Mouse (Mus musculus): Measurements from ENCODE around the gene Foxp4. TPM values are rescaled to one million over a fixed set of nuclear protein-coding genes. Genes with fewer than 3 reads are reported as not detected.
A peak's percentile ranks its signal among the peaks of the same experiment; 100 is the strongest.

The Foxp4 gene
- total RNA-seq, 1 experiment from 2014 or later = 13.2 TPM

DNA sequence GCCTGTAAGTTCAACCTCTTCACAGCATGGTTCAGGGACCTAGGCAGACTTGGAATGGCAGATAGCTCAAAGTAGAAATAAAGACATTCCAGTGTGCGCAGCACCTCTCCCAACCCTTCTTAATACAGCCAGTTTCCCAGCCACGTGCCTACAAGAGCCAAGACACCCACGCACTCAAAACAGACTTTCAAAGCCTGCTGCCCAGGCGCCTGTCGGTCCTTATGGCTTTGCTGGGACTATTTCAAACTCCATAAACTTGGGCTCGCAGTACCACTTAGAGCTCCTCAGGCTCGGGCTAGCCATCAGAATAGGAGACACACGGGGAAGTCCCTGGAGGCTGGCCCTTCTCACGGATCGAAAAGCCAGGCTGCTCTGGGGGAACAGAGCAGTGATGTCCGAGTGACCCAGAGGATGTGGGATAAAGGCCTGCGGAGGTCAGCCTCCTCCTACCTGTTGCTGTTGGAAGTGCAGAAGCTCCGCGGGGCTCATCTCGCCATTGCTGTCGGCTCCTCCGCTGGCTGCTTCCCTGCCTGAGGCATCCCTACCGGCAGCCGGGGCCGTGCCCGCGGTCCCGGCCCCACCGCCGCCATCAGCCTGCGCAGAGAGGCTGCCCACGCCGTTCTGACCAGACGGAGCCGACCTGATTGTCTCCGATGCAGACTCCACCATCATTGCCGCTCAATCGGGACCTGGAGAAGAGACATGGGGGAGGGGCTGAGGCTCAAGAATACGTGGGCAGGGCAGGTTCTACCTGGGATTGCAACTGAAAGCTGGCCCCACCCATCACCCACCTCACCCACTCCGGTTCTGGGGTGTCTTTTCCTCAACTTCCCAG, 20.4 kb downstream of the Foxp4 start:
- ATAC-seq (ENCODE audit: extremely low read depth, insufficient number of reproducible peaks, low FRiP score, poor library complexity, severe bottlenecking) = no peak

DNA sequence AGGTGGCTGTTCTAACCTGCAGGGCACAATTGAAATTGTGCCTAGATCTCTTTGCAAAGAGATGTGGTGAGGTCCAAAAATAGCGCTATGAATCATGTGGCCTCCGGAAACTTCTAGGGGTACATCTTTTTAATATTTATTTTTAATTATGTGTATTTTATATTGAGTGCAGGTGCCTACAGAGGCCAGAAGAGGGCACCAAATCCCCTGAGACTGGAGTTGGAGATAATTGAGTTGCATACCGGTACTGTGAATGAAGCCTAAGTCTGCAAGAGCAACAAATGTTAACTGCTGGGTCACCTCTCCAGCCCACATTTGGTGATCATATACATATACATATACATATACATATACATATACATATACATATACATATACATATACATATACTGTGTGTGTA, 22.7 kb downstream of the Foxp4 start:
- no peak for ATAC-seq (ENCODE audit: extremely low read depth, insufficient number of reproducible peaks, low FRiP score, poor library complexity, severe bottlenecking)

DNA sequence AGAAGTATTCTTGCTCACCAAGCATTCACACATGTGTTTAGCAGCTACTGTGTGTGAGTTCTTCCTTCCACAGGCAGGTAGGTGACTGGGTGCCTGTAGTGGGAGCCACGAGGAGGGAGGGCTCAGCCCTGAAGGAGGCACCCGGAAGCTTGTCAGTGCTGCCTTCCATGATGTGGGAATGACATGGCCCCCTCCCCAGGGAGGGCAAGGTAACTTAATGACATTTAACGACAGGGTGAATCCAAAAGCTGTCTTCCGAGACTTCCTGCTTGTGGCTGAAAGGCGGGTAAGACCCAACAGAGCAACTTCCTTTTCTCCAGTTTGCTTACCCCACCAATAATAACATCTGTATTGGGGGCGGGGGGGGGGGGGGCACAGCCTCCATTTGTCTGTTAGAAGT, 23.7 kb downstream of the Foxp4 start:
- peak; percentile 26; the same call in 1 of the 2 replicates for ATAC-seq (ENCODE audit: extremely low read depth, insufficient number of reproducible peaks, low FRiP score, poor library complexity, severe bottlenecking)

DNA sequence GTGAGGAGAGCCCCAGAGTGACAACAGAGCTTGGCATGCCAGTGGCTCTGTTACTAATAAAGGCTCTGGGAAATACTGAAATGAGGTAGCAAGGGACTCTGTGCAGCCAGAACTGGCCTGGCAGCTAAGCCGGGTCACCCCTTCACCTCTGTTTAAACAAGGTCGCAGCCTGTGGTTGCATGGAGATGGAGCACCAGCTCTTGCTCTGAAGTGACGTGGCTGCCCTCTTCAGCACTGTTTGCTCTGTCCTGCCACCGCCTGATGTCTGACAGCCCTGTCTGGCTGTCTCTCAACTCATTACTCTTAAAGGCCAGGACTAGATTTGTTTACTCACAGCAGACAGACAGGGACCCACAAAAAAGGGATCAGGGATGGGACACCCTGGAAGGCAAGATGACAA, 25.3 kb downstream of the Foxp4 start:
- ATAC-seq (ENCODE audit: extremely low read depth, insufficient number of reproducible peaks, low FRiP score, poor library complexity, severe bottlenecking) = no peak

DNA sequence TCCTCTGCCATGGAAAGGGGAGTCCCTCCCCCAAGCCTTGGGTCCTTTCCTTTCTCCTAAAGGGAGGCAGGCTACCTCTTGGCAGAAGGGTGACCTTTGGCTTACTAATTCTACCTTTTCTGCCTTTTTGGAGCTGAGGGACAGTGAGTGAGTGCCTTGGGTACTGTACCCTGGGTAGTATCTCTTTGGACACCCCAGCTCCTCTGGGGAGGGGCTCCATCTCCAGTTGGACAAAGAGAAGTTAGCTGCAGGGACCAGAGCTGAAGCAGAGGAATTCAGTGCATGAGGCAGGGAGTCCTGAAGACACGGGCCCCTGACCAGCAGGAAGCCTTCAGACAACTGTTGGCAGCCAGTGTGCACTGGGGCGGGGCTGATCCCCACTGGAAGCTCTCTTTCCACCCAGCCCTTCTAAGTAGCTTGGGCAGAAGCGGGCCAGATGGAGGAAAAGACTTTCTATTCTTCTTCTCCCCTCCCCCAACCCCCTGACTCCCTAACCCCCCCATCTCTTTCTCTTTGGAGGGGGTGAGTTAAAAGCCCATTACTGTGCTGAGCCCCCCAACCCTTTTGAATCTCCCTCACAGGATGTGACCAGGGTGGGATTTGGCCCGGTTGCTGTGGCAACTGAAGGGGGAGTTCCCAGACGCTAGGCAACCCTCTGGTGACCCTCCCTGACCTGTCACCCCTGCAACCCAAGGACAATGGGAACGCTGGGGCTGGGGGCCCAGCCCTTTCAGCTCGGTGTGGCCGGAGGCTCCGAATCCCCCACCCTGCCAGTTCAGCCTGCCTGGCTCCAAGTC, 26.3 kb downstream of the Foxp4 start:
- ATAC-seq (ENCODE audit: extremely low read depth, insufficient number of reproducible peaks, low FRiP score, poor library complexity, severe bottlenecking) = no peak

DNA sequence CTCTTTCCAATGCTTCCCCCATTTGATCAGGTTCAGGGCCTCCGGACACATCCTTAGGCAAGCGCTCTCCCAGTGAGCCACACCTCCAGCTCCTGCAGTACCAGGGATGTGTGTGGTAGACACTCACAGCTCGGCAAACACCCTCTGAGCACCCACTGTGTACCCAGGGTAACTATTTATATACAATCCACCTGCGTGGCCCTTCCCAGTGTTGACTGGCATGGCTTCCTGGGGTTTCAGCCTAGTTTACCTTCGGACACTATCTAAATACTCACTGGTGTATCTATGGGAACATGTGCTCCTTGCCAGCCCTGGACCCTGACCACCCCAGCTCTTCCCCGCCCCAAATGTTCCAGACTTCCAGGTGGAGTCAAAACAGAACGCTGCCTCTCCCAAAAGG, 34.7 kb downstream of the Foxp4 start:
- no peak for ATAC-seq (ENCODE audit: extremely low read depth, insufficient number of reproducible peaks, low FRiP score, poor library complexity, severe bottlenecking)

DNA sequence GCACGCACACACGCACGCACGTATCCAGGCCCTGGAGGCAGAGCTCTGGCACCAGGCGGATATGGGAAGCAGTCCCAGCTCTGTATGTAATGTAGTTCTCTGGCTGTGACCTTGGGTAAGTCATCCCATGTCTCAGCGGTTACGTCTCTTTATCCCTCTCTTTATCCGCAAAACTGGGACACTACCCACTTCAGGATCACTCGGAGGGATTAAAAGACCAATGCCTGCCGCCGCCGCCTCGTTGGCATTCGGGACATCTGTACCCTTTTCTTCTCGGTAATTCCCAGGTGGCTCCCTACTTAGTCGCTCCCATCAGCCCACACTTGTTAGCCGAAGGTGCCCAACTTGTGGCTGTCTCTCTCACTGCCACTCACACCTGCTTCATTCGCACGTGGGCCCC, 35.2 kb downstream of the Foxp4 start:
- no peak for ATAC-seq (ENCODE audit: extremely low read depth, insufficient number of reproducible peaks, low FRiP score, poor library complexity, severe bottlenecking)

DNA sequence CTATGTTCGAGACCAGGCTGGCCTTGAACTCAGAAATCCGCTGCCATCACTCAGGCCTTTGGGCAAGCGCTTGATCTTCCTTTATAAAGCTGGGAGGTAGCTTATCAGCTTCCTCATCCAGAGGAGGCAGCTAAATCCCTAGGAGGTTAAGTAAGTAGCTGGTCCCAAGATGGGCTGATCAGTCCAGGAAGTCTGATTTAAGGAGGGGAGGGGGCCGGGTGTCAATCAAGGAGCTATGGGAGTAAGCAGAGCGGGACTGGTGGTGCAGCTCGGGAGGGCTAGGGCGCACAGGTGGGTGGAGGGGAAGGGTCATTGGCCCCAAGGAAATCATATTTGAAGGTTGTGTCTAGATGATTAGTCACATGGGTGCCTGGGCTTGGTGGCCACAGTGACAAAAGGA, 35.8 kb downstream of the Foxp4 start:
- no peak for ATAC-seq (ENCODE audit: extremely low read depth, insufficient number of reproducible peaks, low FRiP score, poor library complexity, severe bottlenecking)

DNA sequence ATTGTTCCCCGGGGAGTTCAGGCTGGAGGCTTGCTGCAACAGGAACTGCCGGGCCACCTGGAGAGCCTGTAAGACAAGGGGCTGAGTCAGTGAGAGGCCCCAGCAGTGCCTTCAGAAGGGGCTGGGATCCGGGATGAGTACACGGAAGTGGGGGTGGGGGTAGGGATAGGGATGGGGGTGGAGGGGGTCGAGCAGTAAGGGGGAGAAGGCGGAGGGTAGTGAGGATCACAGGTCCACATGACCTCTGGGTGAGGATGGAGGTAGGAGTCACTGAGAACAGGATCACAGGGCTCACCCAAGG, 36.3 kb downstream of the Foxp4 start:
- ATAC-seq (ENCODE audit: extremely low read depth, insufficient number of reproducible peaks, low FRiP score, poor library complexity, severe bottlenecking) = no peak

DNA sequence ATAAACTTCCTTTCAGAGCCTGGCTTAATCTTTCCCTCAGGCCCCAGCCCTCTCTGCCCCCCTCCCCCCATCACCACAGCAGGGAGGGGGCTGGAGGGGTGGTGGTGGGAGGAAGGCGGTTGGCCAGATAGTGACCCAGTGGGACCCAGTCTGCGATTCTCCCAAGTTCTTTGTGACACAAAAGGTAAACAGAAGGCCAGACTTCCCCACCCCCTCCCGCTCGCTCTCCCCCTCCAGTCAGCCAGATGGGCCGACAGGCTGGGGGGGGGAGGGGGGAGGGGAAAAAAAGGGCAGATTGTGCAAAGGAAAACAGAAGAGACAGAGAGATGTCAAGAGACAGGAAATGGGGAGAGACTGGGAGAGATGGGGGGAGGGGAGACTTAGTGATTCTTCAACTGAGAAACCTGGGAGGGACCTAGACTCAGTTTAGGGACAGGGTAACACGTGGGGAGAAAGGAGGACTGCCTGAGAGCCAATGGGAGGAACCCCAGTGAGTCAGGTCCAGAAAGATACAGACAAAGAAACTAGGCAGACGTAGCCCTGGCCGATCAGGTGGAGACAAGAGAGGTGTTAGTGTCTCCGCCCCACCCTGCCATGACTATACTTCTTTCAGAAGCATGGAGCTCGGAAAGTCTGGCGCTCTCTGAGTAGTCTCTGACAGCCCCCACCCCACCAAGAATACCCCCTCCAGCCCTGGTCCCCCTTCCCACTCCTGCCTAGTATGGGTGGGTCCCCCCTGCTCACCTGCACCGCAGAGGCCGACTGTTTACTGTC, 36.9 kb downstream of the Foxp4 start:
- ATAC-seq (ENCODE audit: extremely low read depth, insufficient number of reproducible peaks, low FRiP score, poor library complexity, severe bottlenecking) = no peak

DNA sequence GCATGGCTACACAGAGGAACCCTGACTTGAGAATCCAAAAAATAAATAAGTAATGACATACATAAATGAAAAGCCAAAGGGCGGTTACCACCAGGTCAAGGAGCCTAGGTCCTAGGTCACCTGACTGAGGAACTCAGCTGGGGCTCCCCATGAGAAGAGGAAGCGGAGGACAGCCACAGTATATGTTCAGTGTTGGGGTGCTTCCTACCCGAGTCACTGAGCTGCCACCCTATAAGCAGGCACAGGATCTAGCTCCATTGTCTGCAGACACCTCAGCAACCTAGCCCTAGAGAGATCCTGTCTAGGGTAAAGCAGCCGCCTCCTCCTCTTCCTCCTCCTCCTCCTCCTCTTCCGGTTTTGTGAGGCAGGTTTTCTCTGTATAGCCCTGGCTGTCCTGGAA, 41.3 kb downstream of the Foxp4 start:
- no peak for ATAC-seq (ENCODE audit: extremely low read depth, insufficient number of reproducible peaks, low FRiP score, poor library complexity, severe bottlenecking)

DNA sequence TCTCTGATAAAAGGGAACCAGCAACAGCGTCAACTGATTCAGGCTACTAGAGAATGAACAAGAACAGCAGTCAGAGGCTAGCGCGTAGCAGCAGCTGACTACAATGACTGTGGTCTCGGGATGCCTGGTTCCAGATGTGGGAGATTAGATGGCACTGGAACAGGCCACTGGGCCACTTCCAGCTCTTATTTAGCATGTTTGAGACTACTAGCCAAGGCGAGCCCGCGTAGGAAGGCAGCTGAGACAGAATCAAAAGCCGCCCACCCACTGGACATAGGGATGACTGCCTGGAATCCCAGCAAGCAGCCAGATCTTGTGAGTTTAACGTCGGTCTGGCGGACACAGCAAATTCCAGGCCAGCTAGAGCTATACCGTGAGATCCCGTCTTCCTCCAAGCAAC, 43.1 kb downstream of the Foxp4 start:
- ATAC-seq (ENCODE audit: extremely low read depth, insufficient number of reproducible peaks, low FRiP score, poor library complexity, severe bottlenecking) = no peak

DNA sequence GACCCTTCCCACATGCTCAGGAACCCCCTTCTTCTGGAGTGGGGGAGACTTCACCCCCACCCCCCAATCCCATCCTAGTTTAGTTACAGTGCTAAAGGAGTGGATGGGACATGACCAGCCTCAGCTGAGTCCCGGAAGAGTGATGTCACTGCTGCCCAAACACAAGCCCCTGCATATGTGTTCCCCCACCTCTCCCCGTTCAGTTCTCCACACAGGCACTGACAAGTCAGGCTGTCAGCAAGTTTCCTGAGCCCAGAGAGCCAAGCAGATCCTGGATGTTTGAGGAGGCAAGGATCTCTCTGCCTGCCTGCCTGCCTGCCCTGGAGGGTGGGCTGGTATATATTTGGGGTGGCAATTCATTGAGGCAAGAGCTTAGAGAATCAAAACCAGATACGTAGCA, 45.2 kb downstream of the Foxp4 start:
- no peak for ATAC-seq (ENCODE audit: extremely low read depth, insufficient number of reproducible peaks, low FRiP score, poor library complexity, severe bottlenecking)

DNA sequence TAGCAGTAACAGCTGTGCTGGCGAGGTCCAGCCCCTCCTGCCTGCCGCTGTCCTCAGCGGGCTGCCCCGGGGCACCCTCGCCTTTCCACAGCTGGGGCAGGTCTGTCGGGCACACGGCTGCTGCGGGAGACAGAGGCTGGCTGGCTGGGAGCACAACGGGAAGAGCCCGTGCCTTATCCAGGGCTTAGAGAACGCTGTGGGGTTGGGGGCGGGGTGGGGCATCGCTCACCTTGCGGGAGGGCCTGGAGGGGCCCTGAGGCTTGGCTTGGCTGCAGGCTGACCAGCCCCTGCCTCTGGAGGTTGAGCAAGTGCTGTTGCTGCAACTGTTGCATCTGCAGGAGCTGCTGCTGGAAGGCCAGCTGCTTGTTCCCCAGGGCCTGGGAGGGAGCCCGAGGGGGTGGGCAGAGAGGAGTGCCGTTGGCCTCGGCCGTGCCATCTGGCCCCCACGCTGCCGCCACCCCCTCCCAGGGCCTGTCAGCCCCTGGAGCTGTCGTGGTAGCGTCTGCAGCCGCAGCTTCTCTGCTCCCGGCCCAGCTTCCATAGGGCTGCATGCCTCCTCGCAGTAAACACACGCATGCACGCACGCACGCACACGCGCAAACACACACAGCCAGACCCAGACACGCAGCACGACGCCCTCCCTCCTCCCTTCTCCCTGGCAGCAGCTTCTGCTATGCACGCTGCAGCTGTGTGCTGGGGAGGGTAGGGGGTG, 45.9 kb downstream of the Foxp4 start:
- no peak for ATAC-seq (ENCODE audit: extremely low read depth, insufficient number of reproducible peaks, low FRiP score, poor library complexity, severe bottlenecking)

DNA sequence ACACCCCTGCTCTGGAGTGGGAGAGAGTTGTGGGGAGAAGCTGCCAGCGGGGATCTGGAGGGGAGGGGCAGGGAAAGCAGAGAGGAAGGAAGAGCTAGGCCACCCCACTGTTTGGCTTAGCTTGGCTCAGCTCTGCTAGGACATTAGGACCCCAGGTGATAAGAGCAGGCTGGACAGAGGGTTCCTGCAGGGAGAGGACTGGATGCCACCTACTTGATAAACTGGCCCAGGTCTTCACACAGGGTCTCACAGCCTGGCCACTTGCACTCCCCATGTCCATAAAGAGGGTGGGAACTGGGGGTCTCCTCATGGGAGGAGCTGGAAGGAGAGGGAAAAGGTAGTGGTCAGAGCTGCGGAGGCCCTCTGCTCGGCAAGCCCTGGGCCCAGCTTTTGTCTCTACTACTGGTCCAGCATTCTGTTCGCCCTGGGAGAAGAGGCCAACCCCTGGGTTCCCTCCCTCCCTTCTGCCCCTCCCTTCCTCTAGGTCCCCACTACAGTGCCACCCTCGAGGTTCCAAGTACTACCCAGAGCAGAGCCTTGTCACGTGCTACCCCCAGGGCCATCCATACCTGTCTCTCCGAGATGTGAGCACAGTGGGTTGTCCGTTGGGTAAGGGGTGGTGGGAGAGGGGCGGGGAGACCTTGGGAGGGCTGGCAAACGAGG, 46.6 kb downstream of the Foxp4 start:
- ATAC-seq (ENCODE audit: extremely low read depth, insufficient number of reproducible peaks, low FRiP score, poor library complexity, severe bottlenecking) = no peak

DNA sequence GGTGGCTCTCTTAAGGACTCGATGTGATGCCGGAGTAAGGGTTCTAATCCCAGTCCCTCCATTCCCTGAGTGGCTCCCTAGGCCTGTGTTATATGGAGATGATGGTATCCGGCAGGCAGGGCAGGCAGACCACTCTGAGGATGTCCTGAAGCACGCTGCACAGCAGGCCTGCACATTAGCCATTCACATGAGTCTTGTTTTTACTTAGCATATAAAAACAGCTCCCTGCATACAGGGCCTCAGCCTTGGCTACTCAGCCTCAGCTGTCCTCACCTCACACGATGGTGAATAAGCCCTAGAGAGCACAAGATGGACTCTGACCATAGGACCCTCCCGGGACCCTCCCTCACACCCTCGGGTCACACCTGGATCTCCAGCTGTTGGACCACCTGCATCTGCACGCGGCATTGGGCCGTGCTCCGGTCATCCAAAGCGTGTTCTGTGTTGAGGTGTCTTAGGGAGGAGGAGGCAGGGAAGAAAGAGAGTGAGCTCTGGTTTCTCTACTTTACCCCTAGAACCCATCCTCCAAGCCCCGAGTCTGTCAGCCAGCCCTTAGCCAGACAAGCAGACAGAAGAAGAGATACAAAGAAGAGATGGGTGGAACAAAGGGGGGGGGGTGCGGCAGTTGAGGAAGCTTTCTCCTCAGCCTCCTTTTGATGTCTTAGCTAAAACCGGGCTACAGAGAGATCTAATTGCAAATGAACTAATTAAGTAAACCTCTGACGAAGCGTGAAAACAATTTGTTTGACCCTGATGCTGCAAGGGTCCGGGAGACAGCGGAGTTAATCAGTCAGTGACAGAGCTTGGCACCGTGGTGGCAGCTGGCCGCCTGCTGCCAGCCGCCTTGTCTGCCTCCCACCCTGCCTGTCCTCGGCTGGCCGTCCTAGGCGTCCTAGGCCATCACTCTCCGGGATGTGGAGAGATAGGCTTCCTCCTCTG, 47.4 kb downstream of the Foxp4 start:
- no peak for ATAC-seq (ENCODE audit: extremely low read depth, insufficient number of reproducible peaks, low FRiP score, poor library complexity, severe bottlenecking)

DNA sequence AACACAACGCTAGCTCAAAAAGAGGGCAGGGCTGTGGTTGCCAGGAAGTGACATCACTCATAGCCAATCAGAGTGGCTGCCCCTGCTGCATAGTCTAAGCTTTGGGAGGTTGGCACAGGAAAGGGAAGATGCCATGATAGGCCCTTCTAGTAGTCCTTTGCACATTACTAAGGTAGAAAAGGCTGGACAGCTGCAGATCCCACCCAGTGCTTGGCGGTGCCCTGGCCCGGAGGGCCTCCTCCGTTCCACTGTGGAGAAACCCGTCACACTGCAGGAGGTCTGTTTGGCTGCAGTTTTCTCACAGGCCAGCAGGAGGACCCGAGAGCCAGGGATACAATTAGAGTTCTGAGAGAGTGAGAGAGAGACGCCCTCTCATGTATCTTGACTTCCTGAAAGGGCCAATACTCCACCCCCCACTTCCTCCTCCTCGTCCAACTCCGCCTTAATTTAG, 51.1 kb downstream of the Foxp4 start:
- ATAC-seq (ENCODE audit: extremely low read depth, insufficient number of reproducible peaks, low FRiP score, poor library complexity, severe bottlenecking) = peak; percentile 91
